Mouse (Mus musculus): Measurements from ENCODE around the gene Gm20388.

DNA sequence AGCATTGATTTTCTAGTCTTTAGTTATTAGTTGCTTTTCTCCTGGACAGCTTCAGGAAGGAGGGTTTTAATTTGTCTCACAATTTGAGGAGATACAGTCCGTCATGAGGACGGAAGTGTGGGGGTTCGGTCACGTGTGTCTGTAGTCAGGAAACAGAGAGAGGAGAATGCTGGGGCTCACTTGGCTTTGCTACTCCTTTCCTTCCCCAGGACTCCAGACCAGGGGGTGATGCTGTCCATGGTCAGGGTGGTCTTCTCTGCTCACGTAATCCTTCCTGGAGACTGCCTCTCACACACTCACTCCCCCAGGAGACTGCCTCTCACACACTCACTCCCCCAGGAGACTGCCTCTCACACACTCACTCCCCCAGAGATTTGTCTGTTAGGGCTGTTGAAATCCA, 4133.8 kb downstream of the Gm20388 start:
- TF ChIP-seq CTCF (IDR thresholded peaks at IDR 0.05; ENCODE audit: extremely low read depth, insufficient read depth, low read length) (no peak), POLR2A (IDR thresholded peaks at IDR 0.05; ENCODE audit: extremely low read depth, insufficient read depth, low read length) (no peak)

All from cortical plate, adult 2 months (tissue).